Comparison of ENCODE assay signal across 23 mouse cellular contexts in genomic region chr2:163974056-163974455, GRCm38 (mm10). TPM values are rescaled to one million over a fixed set of nuclear protein-coding genes. Genes with fewer than 3 reads are reported as not detected.
A peak's percentile ranks its signal among the peaks of the same experiment; 100 is the strongest.
DNase-seq lines count a peak whose midpoint lies in the region; ATAC-seq and TF ChIP-seq lines count a peak whose summit lies in the region.
"Had no signal": no experiment of that assay in that cellular context is flagged by ENCODE, and none has a peak within 500 bp of the region (broad histone marks: within the 10 kb centered on the region; RNA-seq: fewer than 3 reads in every experiment).

No protein-coding gene starts in this region.

- H3K4me3 ChIP-seq in kidney, embryonic 14.5 days (ENCODE audit: low read length) = no peak overlapping the region
- H3K4me3 ChIP-seq in left cerebral cortex, adult 2 months = no peak overlapping the region
- H3K4me3 ChIP-seq: embryonic facial prominence, embryonic 10.5 days; forebrain, embryonic 13.5 days; heart, embryonic 10.5 days; hindbrain, embryonic 13.5 days had no signal

- H3K36me3 ChIP-seq in kidney, embryonic 14.5 days (ENCODE audit: control insufficient read depth, insufficient read depth, low read length) = no peaks in the 10 kb centered on the region
- H3K36me3 ChIP-seq: embryonic facial prominence, embryonic 10.5 days; heart, embryonic 10.5 days; hindbrain, embryonic 13.5 days had no signal

- no peak for TF ChIP-seq CTCF in left cerebral cortex, adult 2 months (IDR thresholded peaks at IDR 0.05)

- peaks cover 2% of the 10 kb centered on the region; the same call in 1 of the 2 replicates for H3K9me3 ChIP-seq in kidney, embryonic 14.5 days (ENCODE audit: control insufficient read depth, low read length)

- no peak overlapping the region for H3K9ac ChIP-seq in kidney, embryonic 14.5 days (ENCODE audit: low read depth, low read length)
- H3K9ac ChIP-seq: forebrain, embryonic 13.5 days; forebrain, postnatal 0 days; hindbrain, embryonic 13.5 days had no signal

- no peak overlapping the region for H3K27ac ChIP-seq in kidney, embryonic 14.5 days (ENCODE audit: low read depth, low read length)
- H3K27ac ChIP-seq in left cerebral cortex, adult 2 months = no peak overlapping the region
- H3K27ac ChIP-seq: embryonic facial prominence, embryonic 10.5 days; forebrain, embryonic 13.5 days; heart, embryonic 10.5 days; hindbrain, embryonic 13.5 days; hindbrain, postnatal 0 days had no signal

- intact Hi-C loops in left cerebral cortex, adult 2 months (cut with DNase I) = no loop called here

- H3K27me3 ChIP-seq in kidney, embryonic 14.5 days (ENCODE audit: control insufficient read depth, insufficient read depth, low read length) = no peaks in the 10 kb centered on the region
- H3K27me3 ChIP-seq: forebrain, embryonic 13.5 days; hindbrain, embryonic 13.5 days had no signal

- peak; percentile 72 for DNase-seq in heart, adult 11 months
- DNase-seq in heart, postnatal 4 days = no peak
- DNase-seq in kidney, postnatal 14 days = peak; percentile 25
- peak; percentile 48 for DNase-seq in 3T3-L1 (ENCODE audit: low read depth, low spot score)
- DNase-seq in NIH3T3 (ENCODE audit: low read depth) = peak; percentile 8
- DNase-seq in ovary, postnatal 14 days (ENCODE audit: low spot score) = no peak
- no peak for DNase-seq in left cerebral cortex, adult 2 months (ENCODE audit: extremely low spot score in 1 of 2, low spot score in 2 of 2)
- DNase-seq: adrenal gland, postnatal 25 days; cerebellum, adult 2 months; cerebellum, postnatal 10 days; forebrain, postnatal 0 days; gastrocnemius, postnatal 36 days; heart, adult 18-20 months; heart, postnatal 10 days had no signal

- no peak for ATAC-seq in kidney, embryonic 14.5 days (ENCODE audit: low FRiP score, low TSS enrichment)
- ATAC-seq: activated CD4-positive, CD25-positive, alpha-beta regulatory T cell, adult 4 months; forebrain, embryonic 13.5 days; forebrain, postnatal 0 days; hindbrain, postnatal 0 days had no signal

- WGBS in kidney, embryonic 14.5 days = 75% methylated on average over 2 of the region's 2 CpGs

- no peak overlapping the region for H3K4me2 ChIP-seq in kidney, embryonic 14.5 days (replicated peaks; ENCODE audit: low read depth, low read length)
- H3K4me2 ChIP-seq: forebrain, embryonic 13.5 days; hindbrain, embryonic 13.5 days had no signal

- no peaks in the 10 kb centered on the region for H3K4me1 ChIP-seq in kidney, embryonic 14.5 days (ENCODE audit: control insufficient read depth, insufficient read depth, low read length)
- H3K4me1 ChIP-seq: embryonic facial prominence, embryonic 10.5 days; forebrain, embryonic 13.5 days; heart, embryonic 10.5 days; hindbrain, embryonic 13.5 days had no signal

RNA-seq across cellular contexts. Expression of gene Ywhab, which starts 20.7 kb away (rescaled TPM):
- 100 to 1,000 TPM; 153 to 157 TPM for total RNA-seq in heart, postnatal 4 days (2021)
- polyA plus RNA-seq in kidney, embryonic 14.5 days (2014; fragmentation: Nextera tagmentation; extraction: Ambion mirVana) = 217 and 305 TPM in 2 replicates
- total RNA-seq in left cerebral cortex, adult 2 months (2021) = 100 to 1,000 TPM; 440 to 460 TPM

RNA-seq across cellular contexts. Expression of gene Pabpc1l, which starts 51.2 kb away (rescaled TPM):
- 1 to 10 TPM; 1.4 to 1.8 TPM for total RNA-seq in heart, postnatal 4 days (2021)
- polyA plus RNA-seq in kidney, embryonic 14.5 days (2014; fragmentation: Nextera tagmentation; extraction: Ambion mirVana) = 2.7 and 3.4 TPM in 2 replicates
- total RNA-seq in left cerebral cortex, adult 2 months (2021) = 1 to 10 TPM in 1 of 2 experiments, under 1 TPM in 1; 0.84 to 1.1 TPM
- total RNA-seq: ES-E14 had no signal

RNA-seq across cellular contexts. Expression of gene Rims4, which starts 55.6 kb away (rescaled TPM):
- under 1 TPM; 0.45 to 0.63 TPM for total RNA-seq in heart, postnatal 4 days (2021)
- 0.51 and 0.70 TPM in 2 replicates for polyA plus RNA-seq in kidney, embryonic 14.5 days (2014; fragmentation: Nextera tagmentation; extraction: Ambion mirVana)
- total RNA-seq in left cerebral cortex, adult 2 months (2021) = 10 to 100 TPM; 85.4 to 89.5 TPM
- total RNA-seq: hematopoietic stem cell, adult 5-6 weeks had no signal
- polyA plus RNA-seq: activated CD4-positive, CD25-positive, alpha-beta regulatory T cell, adult 4 months had no signal

Comparison
In these comparisons a context has a peak if more than half of its experiments do, and no peak if none do; other contexts are left out.
1. DNase-seq: peak in heart, adult 11 months (single experiment), kidney, postnatal 14 days (single experiment), 3T3-L1 (single experiment) and NIH3T3 (single experiment); none in heart, postnatal 4 days (single experiment), ovary, postnatal 14 days (single experiment) and left cerebral cortex, adult 2 months (0 of 2).
2. RNA of gene Rims4, which starts 55.6 kb away (total RNA-seq): 85.4 to 89.5 TPM in left cerebral cortex, adult 2 months; 0.45 to 0.63 TPM in heart, postnatal 4 days; every median in the first group is over 10 times any median in the second.